Mouse (Mus musculus) ovary, adult 18-20 months (tissue): Measurements from ENCODE around the gene Ifnl2.
"Not testable (repeated sequence)": the region's sequence is repeated elsewhere in the genome, so short reads cannot be mapped to it uniquely, and the experiment has no call there.

Experiments
- DNase-seq: peaks from one replicate; pipeline ENCODE4 v3.0.0; 2022; ENCODE audit warnings: low spot score, mixed read lengths

Ifnl2 gene

GRCm38 (mm10) chr7:28510405-28510974, at the start of gene Ifnl2:
Ifnl2 (minus strand) TSS chr7:28510455.
- DNase-seq: not testable (repeated sequence)

- peak; percentile 37 for DNase-seq
These were observed 48.2 kb upstream of the Ifnl2 start for GRCm38 (mm10) chr7:28558486-28558885.

- DNase-seq: no peak
These were observed 47.5 kb upstream of the Ifnl2 start for GRCm38 (mm10) chr7:28557708-28558107.

GRCm38 (mm10) chr7:28557069-28557468, 46.8 kb upstream of the Ifnl2 start:
- DNase-seq: no peak

GRCm38 (mm10) chr7:28555939-28556535, 45.8 kb upstream of the Ifnl2 start:
- no peak for DNase-seq

- DNase-seq: no peak
These were observed 42.8 kb upstream of the Ifnl2 start for GRCm38 (mm10) chr7:28553076-28553475.

GRCm38 (mm10) chr7:28547628-28548027, 37.4 kb upstream of the Ifnl2 start:
- DNase-seq: no peak

GRCm38 (mm10) chr7:28547154-28547553, 36.9 kb upstream of the Ifnl2 start, which contains the start of gene Nccrp1:
Nccrp1 (minus strand) TSS chr7:28547254.
- no peak for DNase-seq

GRCm38 (mm10) chr7:28546649-28547048, 36.4 kb upstream of the Ifnl2 start:
- DNase-seq: no peak

- DNase-seq: no peak
These were observed 35.6 kb upstream of the Ifnl2 start for GRCm38 (mm10) chr7:28545891-28546210.

GRCm38 (mm10) chr7:28545048-28545890, 35.0 kb upstream of the Ifnl2 start:
- no peak for DNase-seq

- DNase-seq: no peak
These were observed 33.9 kb upstream of the Ifnl2 start for GRCm38 (mm10) chr7:28544051-28544601.

GRCm38 (mm10) chr7:28540526-28540925, 30.3 kb upstream of the Ifnl2 start, which contains the start of gene Sycn:
Sycn (plus strand) TSS chr7:28540885.
- no peak for DNase-seq

- DNase-seq: not testable (repeated sequence)
These were observed 28.6 kb upstream of the Ifnl2 start for GRCm38 (mm10) chr7:28538886-28539285.

GRCm38 (mm10) chr7:28532005-28532404, 21.8 kb upstream of the Ifnl2 start:
- no peak for DNase-seq

GRCm38 (mm10) chr7:28527922-28528719, 17.9 kb upstream of the Ifnl2 start:
- DNase-seq: peak; percentile 30

- DNase-seq: not testable (repeated sequence)
These were observed 12.3 kb upstream of the Ifnl2 start, which contains the start of gene Ifnl3 for GRCm38 (mm10) chr7:28522536-28522935. Ifnl3 (plus strand) TSS chr7:28522836.

- no peak for DNase-seq
These were observed 1.2 kb upstream of the Ifnl2 start for GRCm38 (mm10) chr7:28511441-28511840.

- DNase-seq: not testable (repeated sequence)
These were observed 1.1 kb downstream of the Ifnl2 start for GRCm38 (mm10) chr7:28509121-28509520.

GRCm38 (mm10) chr7:28505585-28505984, 4.7 kb downstream of the Ifnl2 start:
- DNase-seq: no peak

- no peak for DNase-seq
These were observed 14.8 kb downstream of the Ifnl2 start for GRCm38 (mm10) chr7:28495426-28495825.

- no peak for DNase-seq
These were observed 17.9 kb downstream of the Ifnl2 start for GRCm38 (mm10) chr7:28492310-28492709.
